Mouse (Mus musculus) skeletal muscle tissue, adult 2 months (tissue): Measurements from ENCODE around the gene Klk1b11.
"Not testable (repeated sequence)": the region's sequence is repeated elsewhere in the genome, so short reads cannot be mapped to it uniquely, and the experiment has no call there.

Experiments used
- DNase-seq: peaks from one replicate; pipeline ENCODE4 v3.0.0-alpha.2; 2012; ENCODE audit warnings: low read depth, low spot score

Klk1b11 gene

GRCm38 (mm10) chr7:43995577-43995976 lies at the start of gene Klk1b11:
Gene Klk1b11, plus strand, starts transcription at chr7:43995877.
- DNase-seq = not testable (repeated sequence)

- no peak for DNase-seq
These were observed 45.3 kb upstream of the Klk1b11 start, which contains the start of gene Klk1b8 for GRCm38 (mm10) chr7:43950364-43950763. Gene Klk1b8, plus strand, starts transcription at chr7:43950664.

- DNase-seq = no peak
These were observed 43.0 kb upstream of the Klk1b11 start for GRCm38 (mm10) chr7:43952703-43953102.

GRCm38 (mm10) chr7:43966451-43966850 lies 29.2 kb upstream of the Klk1b11 start, which contains the start of gene Klk1b1:
Gene Klk1b1, plus strand, starts transcription at chr7:43966751.
- DNase-seq = no peak

- no peak for DNase-seq
These were observed 28.6 kb upstream of the Klk1b11 start for GRCm38 (mm10) chr7:43967058-43967457.

GRCm38 (mm10) chr7:43967612-43968011 lies 28.1 kb upstream of the Klk1b11 start:
- DNase-seq = no peak

GRCm38 (mm10) chr7:43975761-43976160 lies 19.9 kb upstream of the Klk1b11 start, which contains the start of gene Klk1b9:
Gene Klk1b9, plus strand, starts transcription at chr7:43976061.
- not testable (repeated sequence) for DNase-seq

- DNase-seq = no peak
These were observed 10.0 kb upstream of the Klk1b11 start for GRCm38 (mm10) chr7:43985657-43986056.

- not testable (repeated sequence) for DNase-seq
These were observed 856 bp upstream of the Klk1b11 start for GRCm38 (mm10) chr7:43994821-43995220.

- no peak for DNase-seq
These were observed 9.2 kb downstream of the Klk1b11 start for GRCm38 (mm10) chr7:44004847-44005246.

- not testable (repeated sequence) for DNase-seq
These were observed 16.2 kb downstream of the Klk1b11 start, which contains the start of gene Klk1b26 for GRCm38 (mm10) chr7:44011868-44012267. Gene Klk1b26, plus strand, starts transcription at chr7:44012168.

- DNase-seq = not testable (repeated sequence)
These were observed 19.0 kb downstream of the Klk1b11 start for GRCm38 (mm10) chr7:44014666-44015065.

GRCm38 (mm10) chr7:44015071-44015470 lies 19.4 kb downstream of the Klk1b11 start:
- no peak for DNase-seq
